Mouse (Mus musculus) gastrocnemius, adult 8-10 months (tissue): ENCODE data around the gene Tom1l2. TPM values are rescaled to one million over a fixed set of nuclear protein-coding genes. Genes with fewer than 3 reads are reported as not detected.

ENCODE experiments used
- DNase-seq, 2 experiments: peaks; one replicate each; pipeline ENCODE4 v3.0.0; 2022; ENCODE audit warnings: low spot score in 2 of 2
- total RNA-seq, 4 experiments: library from RNA; stranded (reverse); gene quantifications; 2 replicates each; pipeline ENCODE4 v1.2.4; 2022

The Tom1l2 gene
- total RNA-seq, 4 experiments from 2014 or later = 61.0 to 68.8 (median 65.7) TPM

DNA sequence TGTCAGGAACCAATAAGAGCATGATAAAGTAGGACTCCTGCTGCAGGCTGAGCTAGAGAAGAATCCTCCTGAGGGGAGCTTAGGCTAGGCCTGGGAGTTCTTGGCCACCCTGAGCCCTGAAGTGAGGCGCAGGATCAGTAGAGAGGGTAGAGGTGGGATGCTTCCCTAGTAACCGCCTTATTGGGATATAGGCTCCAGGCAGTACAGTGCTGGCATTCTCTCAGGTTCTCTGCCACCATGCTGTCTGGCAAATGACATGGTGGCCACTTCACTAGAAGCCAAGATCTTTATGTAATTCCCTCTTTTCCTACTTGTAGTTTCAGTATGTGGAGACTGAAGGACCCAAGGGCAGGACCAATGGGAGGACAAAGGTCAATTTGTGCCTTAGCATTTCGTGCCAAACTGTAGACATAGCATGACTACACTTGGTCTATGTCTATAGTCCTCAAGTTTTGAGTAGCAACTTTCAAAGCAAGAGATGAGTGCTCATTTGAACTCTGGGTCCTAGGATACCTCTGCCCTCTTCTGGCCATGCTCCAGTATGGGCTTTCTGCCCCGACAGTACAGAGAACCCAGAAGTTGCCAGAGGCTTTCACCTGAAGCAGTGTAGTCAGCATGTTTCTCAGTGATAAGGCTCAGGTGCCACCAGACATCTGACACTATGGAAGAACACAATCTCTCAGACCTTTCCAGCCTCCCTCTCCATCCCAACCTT, 87.3 kb downstream of the Tom1l2 start:
- DNase-seq = no peak

DNA sequence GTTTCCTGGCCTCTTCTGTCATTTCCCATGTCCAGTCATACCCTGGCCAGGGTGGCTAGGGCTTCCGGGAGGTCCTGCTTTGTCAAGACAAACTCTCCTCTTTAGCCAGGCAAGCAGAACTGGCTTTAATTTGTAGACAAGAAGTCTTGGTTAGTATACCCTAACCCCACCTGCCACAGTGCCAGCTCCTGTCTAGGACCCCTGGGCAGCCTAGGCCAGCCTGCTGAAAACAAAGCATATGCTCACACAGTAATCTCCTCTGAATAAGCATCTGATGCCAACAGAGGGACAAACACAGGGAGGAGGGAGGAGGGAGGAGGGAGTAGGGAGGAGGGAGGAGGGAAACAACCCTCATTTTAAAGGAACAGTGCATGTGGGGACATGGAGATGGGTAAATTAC, 88.1 kb downstream of the Tom1l2 start:
- DNase-seq = no peak

DNA sequence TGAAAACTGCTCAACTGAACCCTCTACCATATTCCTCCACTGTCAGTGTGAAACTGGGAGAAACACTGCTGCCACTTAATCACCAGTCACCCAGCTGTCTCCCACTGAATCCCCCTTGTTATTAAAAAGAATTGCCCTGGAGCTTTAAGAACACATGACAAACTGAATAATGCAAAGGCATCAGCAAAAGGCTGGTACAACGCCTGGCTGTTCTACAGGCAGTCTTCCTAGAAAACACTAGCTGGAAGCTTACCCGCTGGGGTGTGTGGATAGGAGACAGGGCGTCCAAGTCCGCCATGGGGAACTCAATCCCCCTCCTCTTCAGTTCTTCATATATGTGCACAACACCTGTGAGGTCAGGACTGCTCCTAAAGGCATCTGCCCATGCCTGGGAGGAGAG, 90.3 kb downstream of the Tom1l2 start:
- no peak for DNase-seq

DNA sequence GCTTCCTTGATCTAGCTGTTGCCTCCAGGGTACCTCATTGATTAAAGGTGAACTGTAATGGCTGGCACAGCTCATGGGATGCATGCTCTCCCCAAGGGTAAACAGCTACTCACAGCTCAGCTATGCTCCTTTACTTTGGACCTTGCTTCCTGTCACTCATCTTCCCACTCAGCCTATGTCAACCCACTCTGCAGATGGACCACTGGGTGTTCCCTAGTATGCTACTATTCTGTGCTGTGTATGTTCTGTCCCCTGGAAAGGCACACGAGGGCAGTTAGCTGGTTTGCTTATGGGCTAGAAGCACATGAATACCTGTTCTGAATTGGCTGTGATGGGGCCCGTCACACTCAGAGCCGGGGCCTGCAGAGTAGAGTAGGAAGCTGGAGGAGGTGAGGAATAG, 92.0 kb downstream of the Tom1l2 start:
- no peak for DNase-seq

DNA sequence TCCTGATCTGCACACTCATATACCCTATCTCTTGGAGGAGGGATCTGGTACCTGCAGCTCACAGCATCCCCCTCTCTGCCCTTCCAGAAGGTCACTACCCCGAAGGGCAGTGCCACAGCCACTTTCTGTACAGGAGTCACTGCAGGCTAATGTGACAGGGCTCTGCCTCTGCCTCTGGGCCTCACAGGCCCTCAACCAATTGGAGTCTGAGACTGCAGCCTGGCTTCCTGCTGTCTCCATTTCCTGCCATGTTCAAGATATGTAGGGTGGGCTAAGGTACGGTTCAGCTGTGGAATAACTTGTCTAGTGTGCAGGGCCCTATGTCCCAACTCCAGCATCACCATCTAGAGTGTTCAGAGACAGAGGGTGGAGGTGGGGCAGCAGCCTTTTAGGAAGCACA, 95.0 kb downstream of the Tom1l2 start:
- DNase-seq = no peak

DNA sequence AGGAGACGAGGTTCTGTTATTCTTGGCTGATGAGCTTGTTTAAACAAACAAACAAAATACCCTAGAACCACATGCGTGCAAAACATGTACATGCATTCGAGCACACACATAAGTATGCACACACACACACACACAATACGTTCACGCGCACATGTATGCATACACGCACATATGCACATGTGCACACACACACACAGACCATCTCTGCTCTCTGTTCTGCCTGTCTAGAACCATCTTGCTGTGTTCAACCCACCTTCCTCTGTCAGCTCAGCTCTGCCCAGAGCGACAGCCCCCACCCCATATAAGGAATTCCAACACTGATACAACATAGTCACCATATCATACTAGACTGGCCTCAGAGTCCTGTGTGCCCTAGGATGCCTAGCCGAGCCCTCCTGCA, 96.0 kb downstream of the Tom1l2 start:
- no peak for DNase-seq

DNA sequence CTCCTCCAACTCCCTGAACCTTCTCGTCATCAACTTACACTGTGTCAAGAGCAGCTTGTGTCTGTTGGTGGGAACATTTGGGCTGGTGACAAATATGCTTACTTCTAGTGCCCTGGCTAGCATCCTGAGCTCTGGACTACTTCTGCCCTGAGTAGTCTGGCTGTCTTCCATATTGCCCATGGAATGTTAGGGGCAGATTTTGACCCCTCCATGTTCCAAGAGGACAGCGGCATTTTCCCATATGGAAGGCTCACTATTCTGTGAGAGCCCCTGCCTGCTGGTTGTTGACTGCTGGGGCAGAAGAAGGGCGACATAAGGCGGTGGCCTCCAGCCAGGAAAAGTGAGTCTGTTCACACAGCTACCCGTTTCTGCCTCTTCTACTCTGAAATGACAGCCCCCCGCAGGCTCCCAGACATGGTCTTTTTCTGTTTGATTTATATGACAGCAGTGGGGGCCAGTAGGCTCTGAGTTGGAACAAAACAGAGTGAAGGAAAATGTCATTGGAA, 96.5 kb downstream of the Tom1l2 start:
- no peak for DNase-seq

DNA sequence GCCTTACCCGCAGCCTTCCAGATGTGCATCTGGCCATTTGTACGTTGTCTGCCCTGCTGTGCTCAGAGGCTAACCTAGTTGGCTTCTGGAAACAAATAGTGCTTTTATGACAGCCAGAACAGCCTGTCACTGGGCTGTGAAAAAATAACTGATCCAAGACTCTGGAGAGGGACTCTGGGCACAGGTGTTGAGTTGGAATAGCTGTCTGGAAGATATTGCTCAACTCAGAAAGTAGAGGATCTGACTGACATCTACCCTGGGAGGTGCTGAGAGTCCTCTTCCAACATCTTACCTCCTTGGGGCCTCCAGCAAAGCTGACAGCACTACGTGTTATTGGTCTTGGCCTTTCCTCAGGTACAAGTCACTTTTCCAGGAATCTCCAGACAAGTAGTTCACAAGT, 97.1 kb downstream of the Tom1l2 start:
- DNase-seq = no peak

DNA sequence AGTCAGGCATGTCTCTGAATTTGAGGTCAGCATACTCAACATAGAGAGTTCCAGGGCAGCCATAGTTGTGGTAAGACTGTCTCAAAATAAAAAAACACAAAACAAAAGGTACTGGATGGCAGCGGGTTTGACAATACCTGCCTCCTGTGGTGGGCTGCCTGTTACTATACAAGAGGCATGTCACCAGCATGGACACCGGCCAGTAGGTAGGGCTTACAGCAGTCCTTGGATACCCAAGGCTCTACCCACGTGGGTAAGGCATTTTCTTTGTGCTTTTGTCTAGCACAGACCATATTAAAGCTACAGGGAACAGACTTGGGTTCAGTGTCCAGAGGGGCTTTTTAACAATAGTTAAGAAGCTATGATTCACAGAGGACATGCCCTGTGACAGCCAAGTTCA, 97.5 kb downstream of the Tom1l2 start:
- DNase-seq = no peak

DNA sequence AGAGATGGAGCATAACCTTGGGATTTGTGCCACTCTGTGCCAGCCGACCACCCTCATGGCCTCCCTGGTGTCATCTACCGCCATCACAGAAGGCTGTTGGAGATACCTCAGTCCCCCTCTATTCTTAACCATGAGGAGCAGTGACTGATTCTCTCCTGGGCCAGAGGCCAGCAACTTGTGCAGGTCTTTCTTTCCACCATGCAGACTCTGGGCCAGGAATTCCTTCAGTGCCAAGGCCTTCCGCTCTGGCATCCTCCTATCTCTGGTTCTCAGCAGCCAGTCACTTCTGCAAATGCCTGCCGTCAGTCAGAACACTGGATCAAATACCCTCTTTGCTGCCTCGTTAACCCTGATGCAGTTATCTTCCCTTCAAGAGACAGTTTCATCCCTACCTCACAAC, 98.4 kb downstream of the Tom1l2 start:
- DNase-seq = no peak

DNA sequence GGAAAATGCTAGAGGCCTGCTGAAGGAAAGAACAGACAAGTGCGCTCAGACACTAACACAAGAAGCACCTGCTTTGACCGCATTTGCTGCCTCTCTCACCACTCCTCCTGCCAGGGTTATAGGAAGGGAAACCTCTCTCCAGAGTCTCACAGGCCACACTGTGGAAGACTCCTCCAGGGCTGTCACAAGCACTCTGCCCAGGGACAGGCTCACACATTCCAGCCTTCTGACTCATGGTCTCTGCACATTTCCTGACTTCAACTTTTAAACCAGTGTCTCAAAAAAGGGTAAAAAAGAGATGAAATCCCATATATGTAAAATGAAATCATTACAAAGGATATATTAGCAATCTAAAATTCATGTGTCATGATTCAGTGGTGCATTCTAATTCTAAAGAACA, 99.2 kb downstream of the Tom1l2 start:
- DNase-seq = no peak

DNA sequence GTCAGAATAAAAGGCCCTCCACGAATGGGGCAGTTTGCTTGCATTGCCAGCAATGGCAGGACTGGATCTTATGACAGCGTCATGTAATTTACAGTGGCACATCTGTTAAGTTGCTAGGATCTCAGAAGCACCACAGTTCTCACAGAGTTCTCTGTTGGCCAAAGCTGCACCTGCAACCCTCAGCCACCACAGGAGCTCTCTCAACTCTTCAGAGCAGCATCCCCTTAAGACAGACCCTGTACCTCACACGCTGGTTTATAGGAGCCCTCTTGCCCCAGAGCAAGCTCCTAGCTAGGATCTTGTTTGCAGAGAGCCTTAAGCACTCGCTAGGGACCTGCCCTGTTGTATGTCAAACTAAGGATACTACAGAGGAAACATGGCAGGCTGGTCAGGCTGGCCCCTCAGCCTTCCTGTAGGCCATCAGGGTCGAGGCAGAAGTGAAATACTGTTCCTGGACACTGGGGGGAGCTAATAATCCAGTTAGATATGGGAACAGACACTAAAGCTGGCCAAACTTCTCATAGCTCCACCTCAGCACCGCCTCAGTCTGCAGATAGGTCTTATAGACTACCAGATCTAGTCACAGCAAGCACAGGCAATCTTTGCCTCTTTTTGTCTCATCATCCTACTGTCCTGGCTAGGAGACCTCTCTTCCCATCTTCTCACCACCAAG, 101.6 kb downstream of the Tom1l2 start:
- peak in 1 of 2 experiments; percentile 22 for DNase-seq

DNA sequence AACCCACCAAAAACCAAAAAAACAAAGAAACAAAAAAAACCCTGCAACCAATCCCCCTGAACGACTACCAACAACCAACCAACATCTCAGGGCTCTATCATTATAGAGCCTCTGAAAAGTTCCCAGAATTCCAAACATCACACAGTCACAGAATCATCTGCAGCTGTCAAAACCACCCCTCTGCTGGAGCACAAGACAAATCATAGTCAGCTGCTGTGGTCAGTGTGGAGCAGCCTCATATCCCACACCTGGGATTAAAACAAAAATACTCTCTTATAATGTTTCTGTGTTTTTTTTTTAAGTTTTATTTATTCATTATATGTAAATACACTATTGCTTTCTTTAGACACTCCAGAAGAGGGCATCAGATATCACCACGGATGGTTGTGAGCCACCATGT, 102.8 kb downstream of the Tom1l2 start:
- DNase-seq = no peak

DNA sequence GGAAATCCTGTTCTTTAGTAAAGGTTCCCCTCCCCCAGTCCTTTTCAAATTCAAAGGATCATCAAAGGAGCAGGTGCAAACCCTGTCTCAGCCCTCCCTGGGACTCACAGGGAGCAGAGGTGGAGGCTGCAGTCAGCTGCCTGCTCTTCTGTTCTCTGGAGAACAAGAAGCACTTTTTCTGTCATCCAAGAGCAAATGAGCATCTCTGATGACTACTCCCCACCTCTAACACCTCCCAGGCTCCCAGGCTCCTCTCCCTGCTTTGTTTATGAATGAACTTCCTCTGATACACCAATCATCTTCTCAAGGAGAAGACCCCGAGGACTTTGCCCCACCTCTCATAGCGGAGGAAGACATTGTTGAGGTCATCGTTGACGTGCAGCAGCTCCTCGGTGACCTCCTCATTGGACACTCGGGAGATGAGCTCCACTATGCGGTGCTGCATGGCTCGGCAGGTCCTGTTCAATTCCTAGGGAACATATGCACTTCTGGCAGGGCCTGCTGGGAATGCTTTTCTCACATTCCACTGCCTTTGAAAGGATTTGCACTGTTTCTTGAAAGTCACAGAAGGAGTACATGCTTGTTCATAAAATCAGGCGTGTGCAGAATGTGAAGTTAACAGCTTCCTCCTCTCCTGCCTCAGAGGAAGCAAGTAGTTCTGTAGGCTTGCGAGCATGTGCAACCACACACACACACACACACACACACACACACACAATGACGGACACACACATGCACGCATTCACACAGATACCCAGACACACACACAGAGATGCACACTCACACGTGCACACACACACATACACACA, 103.9 kb downstream of the Tom1l2 start:
- no peak for DNase-seq

DNA sequence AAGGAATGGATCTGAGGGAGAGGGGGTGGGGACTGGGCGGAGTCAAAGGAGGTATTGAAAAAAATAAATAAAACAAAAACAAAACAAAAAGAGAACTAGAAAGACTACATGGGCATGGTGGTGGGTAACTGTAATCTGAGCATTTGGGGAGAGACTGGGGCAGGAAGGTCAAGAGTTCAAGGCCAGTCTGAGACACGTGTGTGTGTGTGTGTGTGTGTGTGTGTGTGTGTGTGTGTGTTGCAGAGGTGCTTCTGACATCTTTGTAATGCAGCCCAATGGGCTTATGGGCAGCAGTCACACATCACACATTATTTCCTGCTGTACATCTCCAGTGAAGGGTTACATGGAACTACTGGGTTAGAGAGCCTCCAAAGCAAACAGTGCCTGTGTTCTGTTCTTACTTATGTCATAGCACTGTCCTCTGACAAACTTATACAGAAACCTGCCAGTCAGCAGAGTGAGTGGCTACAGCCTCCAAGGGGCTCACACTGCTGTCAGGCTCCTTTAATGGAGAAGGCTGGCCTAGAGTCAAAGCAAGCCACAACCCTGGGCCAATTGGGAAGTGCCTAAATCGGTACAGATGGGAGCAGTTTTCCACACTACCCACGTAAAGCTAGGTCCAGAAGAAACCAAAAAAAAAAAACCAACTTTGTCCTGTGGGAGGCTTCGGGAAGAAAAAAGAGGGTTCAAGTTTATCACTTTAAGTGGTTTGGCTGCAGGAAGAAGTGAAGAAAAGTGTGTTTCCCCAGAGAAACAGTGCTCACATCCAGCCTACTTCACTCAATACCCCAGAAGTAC, 104.8 kb downstream of the Tom1l2 start:
- no peak for DNase-seq

DNA sequence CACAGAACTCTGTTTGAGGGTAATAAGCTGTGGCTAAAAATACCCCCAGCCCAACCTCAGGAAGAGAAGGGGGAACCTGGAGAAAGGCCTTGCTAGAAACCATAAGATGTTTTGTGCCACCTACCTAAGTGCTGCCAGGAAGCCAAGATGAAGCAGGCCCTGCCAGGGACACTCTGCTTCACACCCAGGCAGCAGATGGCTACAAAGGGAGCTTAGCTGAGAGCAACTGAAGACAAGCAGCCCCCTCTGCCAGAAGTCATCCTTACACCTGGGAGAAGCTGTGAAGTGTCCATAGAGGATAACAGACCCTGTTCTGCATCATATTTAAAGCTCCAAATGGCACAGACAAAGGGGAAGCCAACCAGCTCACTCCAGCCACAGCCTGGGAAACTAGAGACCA, 106.6 kb downstream of the Tom1l2 start:
- no peak for DNase-seq

DNA sequence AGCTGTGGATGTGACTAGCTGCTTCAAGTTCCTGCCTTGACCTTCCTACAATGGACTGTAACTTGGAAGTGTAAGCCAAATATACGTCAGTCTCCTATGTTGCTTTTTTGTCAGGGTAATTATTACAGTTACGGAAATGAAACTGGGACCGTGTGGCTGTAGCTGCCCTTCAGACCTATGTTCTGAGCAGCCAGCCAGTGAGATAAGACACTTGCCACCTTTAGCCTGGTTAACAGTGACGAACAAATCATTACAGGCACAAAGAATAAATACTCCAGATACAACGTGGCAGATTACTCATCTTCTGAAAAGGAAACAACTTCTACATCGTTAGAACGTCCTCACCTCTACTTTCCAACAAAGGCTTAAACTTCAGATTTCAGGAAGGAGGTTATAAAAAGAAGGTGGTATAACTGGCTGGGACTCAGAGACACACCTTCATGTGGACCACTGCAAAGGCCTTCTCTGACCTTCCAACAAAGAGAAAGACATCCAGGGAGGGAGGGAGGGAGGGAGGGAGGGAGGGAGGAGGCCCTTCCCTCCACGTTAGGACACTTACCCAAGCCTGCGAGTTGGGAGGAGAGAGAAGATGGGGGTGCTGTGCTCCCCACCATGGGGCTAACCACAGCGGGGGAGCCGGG, 108.1 kb downstream of the Tom1l2 start:
- no peak for DNase-seq

DNA sequence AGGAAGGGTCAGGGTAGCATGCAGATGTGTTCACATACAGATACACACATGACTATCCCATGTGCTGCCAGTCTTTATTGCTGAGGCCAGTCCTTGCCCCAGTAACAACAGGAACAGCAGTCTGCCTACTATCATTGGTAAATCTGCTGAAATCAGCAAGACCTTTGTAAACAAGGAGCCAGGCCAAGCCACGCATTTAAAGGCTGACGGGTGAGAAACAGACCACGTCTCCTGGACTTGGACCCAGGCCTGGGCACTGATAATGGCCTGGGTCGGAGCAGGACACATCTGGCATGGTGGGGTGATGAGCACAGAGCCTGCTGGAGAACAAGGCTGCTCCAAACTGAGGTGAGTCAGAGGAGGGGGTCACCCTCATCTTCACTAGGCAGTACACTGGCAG, 112.2 kb downstream of the Tom1l2 start:
- DNase-seq = no peak

DNA sequence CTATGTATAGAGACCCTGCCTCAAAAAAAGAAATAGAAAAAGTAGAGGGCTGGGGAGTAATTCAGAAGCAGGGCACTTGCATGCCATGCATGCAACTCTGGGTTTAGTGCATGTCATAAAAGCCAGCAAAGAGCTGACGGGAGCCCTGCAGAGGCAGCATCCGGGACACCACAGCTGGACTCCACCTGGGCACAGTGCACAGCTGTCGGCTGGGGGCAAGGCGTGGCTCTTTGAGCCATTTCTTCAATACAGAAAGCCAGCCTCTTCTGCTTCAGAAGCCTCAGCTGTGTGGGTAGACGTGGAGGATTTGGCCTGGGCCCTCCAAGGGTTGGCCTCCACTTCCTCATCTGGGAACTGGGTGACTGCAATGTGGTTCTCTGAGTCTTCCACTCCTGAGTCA, 117.4 kb downstream of the Tom1l2 start:
- DNase-seq = no peak

DNA sequence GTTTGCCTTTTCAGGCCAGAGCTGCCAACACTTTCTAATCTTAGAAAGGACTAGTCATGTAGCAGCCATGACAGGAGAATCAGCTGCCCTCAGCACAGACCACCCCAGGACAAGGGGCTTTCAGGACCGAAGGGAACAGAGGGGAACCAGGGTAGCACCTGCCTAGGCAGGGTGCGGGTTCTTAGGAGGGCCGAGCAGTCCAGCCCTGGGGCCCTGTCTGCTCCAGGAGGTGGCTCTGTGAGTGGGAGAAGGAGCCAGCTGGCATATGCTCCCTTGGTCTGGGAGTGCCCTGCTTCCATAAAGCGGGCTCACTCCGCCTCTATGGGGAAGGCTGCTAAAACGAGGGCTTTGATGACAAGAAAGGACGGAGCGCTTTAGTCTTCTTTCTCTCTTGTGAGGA, 119.5 kb downstream of the Tom1l2 start:
- DNase-seq = no peak

DNA sequence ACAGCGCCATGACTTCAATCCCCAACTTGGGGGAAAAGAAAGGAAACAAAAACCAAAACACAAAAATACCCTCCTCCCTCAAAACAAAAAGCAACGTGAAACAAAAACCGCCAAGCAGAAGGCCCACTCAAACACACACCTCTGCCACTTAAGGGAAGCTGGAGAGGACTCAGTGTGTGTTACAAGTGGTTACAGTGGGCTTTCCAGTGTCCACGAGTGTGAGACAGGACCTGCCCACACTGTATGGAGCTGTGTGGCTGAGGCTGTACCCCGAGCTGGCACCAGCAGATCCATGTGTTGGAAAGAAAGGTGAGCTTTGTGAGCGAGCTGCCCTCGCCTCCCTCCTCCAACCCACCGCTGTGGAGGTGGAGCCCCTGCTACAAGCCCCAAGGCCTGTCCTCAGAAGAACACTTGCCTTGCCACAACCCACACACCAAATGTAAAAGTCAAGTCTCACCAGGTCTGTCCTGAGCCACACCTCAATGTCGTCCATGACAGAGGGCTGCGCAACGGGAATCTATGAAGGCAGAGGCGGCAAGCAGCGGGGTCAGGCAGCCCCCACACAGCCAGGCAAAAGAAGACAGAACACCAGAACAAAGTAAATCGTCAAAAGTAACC, 120.2 kb downstream of the Tom1l2 start:
- no peak for DNase-seq
